ENCODE assay signal across 9 mouse cellular contexts in genomic region chr6:119864341-119865034, GRCm38 (mm10). TPM values are rescaled to one million over a fixed set of nuclear protein-coding genes. Genes with fewer than 3 reads are reported as not detected.
A peak's percentile ranks its signal among the peaks of the same experiment; 100 is the strongest.
DNase-seq lines count a peak whose midpoint lies in the region; ATAC-seq lines count a peak whose summit lies in the region.
"Had no signal": no experiment of that assay in that cellular context is flagged by ENCODE, and none has a peak within 500 bp of the region (broad histone marks: within the 10 kb centered on the region; RNA-seq: fewer than 3 reads in every experiment).

No protein-coding gene starts in this region.

- H3K4me1 ChIP-seq in forebrain, embryonic 15.5 days, result peaks cover 9% of the 10 kb centered on the region; the same call in 1 of the 2 replicates
- H3K4me1 ChIP-seq in forebrain, embryonic 12.5 days, result 0 out of 2 replicates have a peak, but pooled peaks cover 5% of the 10 kb centered on the region
- H3K4me1 ChIP-seq: limb, embryonic 15.5 days had no signal

- no peak overlapping the region for H3K4me3 ChIP-seq in forebrain, embryonic 15.5 days
- H3K4me3 ChIP-seq in forebrain, embryonic 12.5 days (replicated peaks), result no peak overlapping the region
- H3K4me3 ChIP-seq: limb, embryonic 15.5 days had no signal

- no peak overlapping the region for H3K9ac ChIP-seq in forebrain, embryonic 15.5 days (replicated peaks)
- H3K9ac ChIP-seq in forebrain, embryonic 12.5 days, result no peak overlapping the region
- H3K9ac ChIP-seq: limb, embryonic 15.5 days had no signal

- peak overlapping the region; percentile 73 for H3K27ac ChIP-seq in forebrain, embryonic 15.5 days (replicated peaks)
- no peak overlapping the region for H3K27ac ChIP-seq in forebrain, embryonic 12.5 days
- H3K27ac ChIP-seq: limb, embryonic 15.5 days had no signal

- no peaks in the 10 kb centered on the region for H3K27me3 ChIP-seq in forebrain, embryonic 15.5 days
- H3K27me3 ChIP-seq in forebrain, embryonic 12.5 days, result no peaks in the 10 kb centered on the region
- H3K27me3 ChIP-seq: limb, embryonic 15.5 days had no signal

- peak; percentile 89 for DNase-seq in Muller cell, postnatal 12 days (ENCODE audit: inconsistent ontology term)
- peak; percentile 55 to 93 for DNase-seq in cerebellum, postnatal 4 days (ENCODE audit: low spot score in 2 of 2)
- peak; percentile 88 for DNase-seq in heart, postnatal 10 days
- DNase-seq in left cerebral cortex, adult 8-10 months (ENCODE audit: low spot score in 2 of 2), result peak; percentile 25 to 77
- DNase-seq in thymus, postnatal 10 days (ENCODE audit: low spot score in 2 of 2), result no peak
- DNase-seq in spleen, adult 12 weeks (ENCODE audit: low spot score), result no peak

- no peaks in the 10 kb centered on the region for H3K36me3 ChIP-seq in forebrain, embryonic 15.5 days
- no peaks in the 10 kb centered on the region for H3K36me3 ChIP-seq in forebrain, embryonic 12.5 days (replicated peaks)
- H3K36me3 ChIP-seq: limb, embryonic 15.5 days had no signal

- WGBS in forebrain, embryonic 15.5 days, result 60% methylated on average over 11 of the region's 11 CpGs
- 91% methylated on average over 11 of the region's 11 CpGs for WGBS in forebrain, embryonic 12.5 days

- H3K9me3 ChIP-seq in forebrain, embryonic 15.5 days, result no peaks in the 10 kb centered on the region
- H3K9me3 ChIP-seq in forebrain, embryonic 12.5 days, result no peaks in the 10 kb centered on the region
- H3K9me3 ChIP-seq: limb, embryonic 15.5 days had no signal

- intact Hi-C loops in heart, postnatal 10 days (cut with DNase I), result no loop called here

- H3K4me2 ChIP-seq in forebrain, embryonic 15.5 days (replicated peaks), result no peak overlapping the region
- H3K4me2 ChIP-seq in forebrain, embryonic 12.5 days, result no peak overlapping the region
- H3K4me2 ChIP-seq: limb, embryonic 15.5 days had no signal

- peak; percentile 92 for ATAC-seq in forebrain, embryonic 15.5 days (replicated peaks)
- ATAC-seq in forebrain, embryonic 12.5 days (ENCODE audit: low FRiP score), result no peak

RNA-seq across cellular contexts. Expression of gene Erc1, which starts 16.5 kb away (rescaled TPM):
- polyA plus RNA-seq in forebrain, embryonic 15.5 days (2015; fragmentation: Nextera tagmentation; extraction: Ambion mirVana), result 39.9 and 42.2 TPM in 2 replicates
- 32.9 and 34.9 TPM in 2 replicates for polyA plus RNA-seq in forebrain, embryonic 12.5 days (2016; fragmentation: Nextera tagmentation; extraction: Ambion mirVana)
- total RNA-seq in heart, postnatal 10 days (2021), result 10 to 100 TPM; 38.5 to 46.4 TPM
- total RNA-seq in left cerebral cortex, adult 8-10 months (2022), result 10 to 100 TPM; 39.5 to 41.0 (median 40.4) TPM

RNA-seq across cellular contexts. Expression of gene Rad52, which starts 38.0 kb away (rescaled TPM):
- 28.0 and 29.4 TPM in 2 replicates for polyA plus RNA-seq in forebrain, embryonic 15.5 days (2015; fragmentation: Nextera tagmentation; extraction: Ambion mirVana)
- polyA plus RNA-seq in forebrain, embryonic 12.5 days (2016; fragmentation: Nextera tagmentation; extraction: Ambion mirVana), result 22.8 and 25.2 TPM in 2 replicates
- 10 to 100 TPM; 13.3 to 14.8 TPM for total RNA-seq in heart, postnatal 10 days (2021)
- 10 to 100 TPM; 42.2 to 48.0 (median 44.4) TPM for total RNA-seq in left cerebral cortex, adult 8-10 months (2022)

Comparison
In these comparisons a context has a peak if more than half of its experiments do, and no peak if none do; other contexts are left out.
1. DNase-seq: peak in Muller cell, postnatal 12 days (single experiment), cerebellum, postnatal 4 days (2 of 2), heart, postnatal 10 days (2 of 2) and left cerebral cortex, adult 8-10 months (2 of 2); none in thymus, postnatal 10 days (0 of 2) and spleen, adult 12 weeks (single experiment).